Mouse (Mus musculus) forebrain, postnatal 0 days (tissue): Measurements from ENCODE around the gene Phf23. TPM values are rescaled to one million over a fixed set of nuclear protein-coding genes. Genes with fewer than 3 reads are reported as not detected.

Experiments used
- ATAC-seq: fragments of 200-750 bp; cut with Nextera tagmentation; 2 replicates; pipeline ENCODE4 v1.8.0; 2017; ENCODE audit warnings: mild to moderate bottlenecking, moderate library complexity
- DNase-seq: peaks from one replicate; pipeline ENCODE4 v3.0.0-alpha.2; 2015
- H3K27ac ChIP-seq: fragments of 300-500 bp; sonication (generic); 2 replicates; pipeline ENCODE4 v1.5.1; 2014; ENCODE audit warnings: low read depth, mild to moderate bottlenecking, antibody characterized with exemption, low read length, moderate library complexity, mixed read lengths
- H3K27me3 ChIP-seq: fragments of 300-500 bp; sonication (generic); 2 replicates; pipeline ENCODE4 v1.6.1; 2014; ENCODE audit warnings: mild to moderate bottlenecking, low read length, mixed read lengths; ENCODE audit not compliant: insufficient read depth
- H3K36me3 ChIP-seq: fragments of 300-500 bp; sonication (generic); 2 replicates; pipeline ENCODE4 v1.6.1; 2014; ENCODE audit warnings: mild to moderate bottlenecking, moderate library complexity; ENCODE audit not compliant: insufficient read depth
- H3K4me1 ChIP-seq: fragments of 300-500 bp; sonication (generic); 2 replicates; pipeline ENCODE4 v1.6.1; 2014; ENCODE audit warnings: antibody characterized with exemption; ENCODE audit not compliant: insufficient read depth
- H3K4me2 ChIP-seq: fragments of 300-500 bp; sonication (generic); 2 replicates; pipeline ENCODE4 v1.6.1; 2014; ENCODE audit warnings: low read depth, mild to moderate bottlenecking, moderate library complexity
- H3K4me3 ChIP-seq: fragments of 300-500 bp; sonication (generic); 2 replicates; pipeline ENCODE4 v1.5.1; 2014; ENCODE audit warnings: low read depth, low read length, mixed read lengths
- H3K9ac ChIP-seq: fragments of 300-500 bp; sonication (generic); 2 replicates; pipeline ENCODE4 v1.6.1; 2014; ENCODE audit warnings: mild to moderate bottlenecking
- H3K9me3 ChIP-seq: fragments of 300-500 bp; sonication (generic); 2 replicates; pipeline ENCODE4 v1.6.1; 2016; ENCODE audit warnings: low read length
- CTCF ChIP-seq: sonication (generic); IDR thresholded peaks from 2 replicates; pipeline ENCODE4 v1.5.1; 2016; ENCODE audit warnings: antibody characterized with exemption, control low read depth, low read depth
- WGBS: fragments of 180-500 bp; shearing (Covaris S2); extraction: QIAGEN DNeasy Blood & Tissue Kit; methylation state at CpG from one replicate; pipeline ENCODE4 v1.1.7; 2014; 5-methylcytosine and 5-hydroxymethylcytosine counted together
- polyA plus RNA-seq: library from polyadenylated mRNA; unstranded; fragments of >200 nt; fragmentation: Nextera tagmentation; extraction: Ambion mirVana; gene quantifications from 2 replicates; pipeline ENCODE4 v1.2.1, GENCODE M21; 2015
- total RNA-seq: library from RNA; depleted of rRNA; stranded (reverse); fragments of >200 nt; gene quantifications from 2 replicates; pipeline ENCODE4 v1.2.3, GENCODE M21; 2014

Gene Phf23
- total and polyA plus RNA-seq, 2 experiments from 2014 or later, result 47.6 to 49.7 TPM

DNA sequence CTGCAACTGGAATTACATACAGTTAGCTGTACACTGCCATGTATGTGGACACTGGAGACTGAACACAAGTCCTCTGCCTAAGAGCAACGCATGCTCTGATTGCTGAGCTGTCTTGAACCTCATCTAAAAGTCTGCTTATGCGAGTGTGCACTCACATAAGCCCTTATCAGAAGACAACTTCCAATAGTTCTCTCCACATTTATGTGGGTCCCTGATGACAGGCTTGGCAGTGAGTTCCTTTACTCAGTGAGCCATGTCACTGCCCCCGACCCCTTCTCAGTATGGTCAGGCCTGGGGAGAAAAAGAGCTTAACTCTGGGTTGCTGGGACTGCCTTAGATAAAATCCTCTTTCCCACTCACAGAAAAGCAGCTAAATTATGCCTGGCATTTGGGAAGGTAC is 21.1 kb downstream of the Phf23 start, which contains the start of gene Dlg4:
Gene Dlg4 (plus strand): TSS at position 274 of the 400 bp plus-strand sequence.
- no peaks in the 10 kb centered on the region for H3K27me3 ChIP-seq
- DNase-seq (no peak), ATAC-seq (no peak)
- TF ChIP-seq CTCF, result no peak
- peak within 1 kb of the TSS; percentile 80 for H3K4me2 ChIP-seq
- H3K9me3 ChIP-seq, result no peaks in the 10 kb centered on the region
- peak within 1 kb of the TSS; percentile 84 for H3K4me3 ChIP-seq
- peak within 1 kb of the TSS; percentile 88 for H3K9ac ChIP-seq
- H3K4me1 ChIP-seq, result peaks cover 26% of the 10 kb centered on the region
- 60% methylated on average over 3 of the region's 3 CpGs for WGBS
- H3K36me3 ChIP-seq, result peaks cover 18% of the 10 kb centered on the region
- H3K27ac ChIP-seq, result peak within 1 kb of the TSS; percentile 96

DNA sequence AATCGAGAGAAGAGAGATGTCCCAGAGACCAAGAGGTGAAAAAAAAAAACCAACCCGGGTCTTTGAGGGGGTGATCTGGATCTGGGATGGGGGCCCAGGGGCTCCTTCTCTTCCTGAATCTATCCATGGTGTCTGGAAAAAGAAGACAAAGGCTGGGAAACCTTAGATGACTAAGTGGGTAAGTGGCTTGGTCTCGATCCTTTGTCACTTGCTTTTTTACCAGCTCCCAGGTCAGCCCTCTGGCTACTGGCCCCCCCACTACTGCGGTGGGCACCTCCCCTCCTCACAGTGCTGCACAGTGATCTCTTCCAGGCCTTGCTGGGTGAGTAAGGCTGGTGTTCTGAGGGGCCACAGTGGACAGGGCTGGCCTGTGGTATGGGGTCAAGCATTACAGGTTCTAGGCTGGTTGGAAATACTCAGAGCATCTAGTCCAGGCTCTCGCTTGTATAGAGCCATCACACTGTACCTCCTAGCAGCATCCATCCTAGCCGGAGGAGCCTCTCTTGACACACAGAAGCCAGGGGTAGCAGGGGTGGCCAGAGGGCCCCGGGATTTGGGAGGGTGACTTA is 21.7 kb downstream of the Phf23 start:
- WGBS, result 22% methylated on average over 7 of the region's 7 CpGs
- Histone ChIP-seq H3K9ac (peak overlapping the region; percentile 88), H3K27ac (peak overlapping the region; percentile 96), H3K4me1 (peaks cover 31% of the 10 kb centered on the region), H3K27me3 (no peaks in the 10 kb centered on the region), H3K4me2 (peak overlapping the region; percentile 80), H3K9me3 (no peaks in the 10 kb centered on the region), H3K4me3 (peak overlapping the region; percentile 84), H3K36me3 (peaks cover 11% of the 10 kb centered on the region)
- no peak for ATAC-seq
- TF ChIP-seq CTCF, result no peak
- DNase-seq, result no peak

DNA sequence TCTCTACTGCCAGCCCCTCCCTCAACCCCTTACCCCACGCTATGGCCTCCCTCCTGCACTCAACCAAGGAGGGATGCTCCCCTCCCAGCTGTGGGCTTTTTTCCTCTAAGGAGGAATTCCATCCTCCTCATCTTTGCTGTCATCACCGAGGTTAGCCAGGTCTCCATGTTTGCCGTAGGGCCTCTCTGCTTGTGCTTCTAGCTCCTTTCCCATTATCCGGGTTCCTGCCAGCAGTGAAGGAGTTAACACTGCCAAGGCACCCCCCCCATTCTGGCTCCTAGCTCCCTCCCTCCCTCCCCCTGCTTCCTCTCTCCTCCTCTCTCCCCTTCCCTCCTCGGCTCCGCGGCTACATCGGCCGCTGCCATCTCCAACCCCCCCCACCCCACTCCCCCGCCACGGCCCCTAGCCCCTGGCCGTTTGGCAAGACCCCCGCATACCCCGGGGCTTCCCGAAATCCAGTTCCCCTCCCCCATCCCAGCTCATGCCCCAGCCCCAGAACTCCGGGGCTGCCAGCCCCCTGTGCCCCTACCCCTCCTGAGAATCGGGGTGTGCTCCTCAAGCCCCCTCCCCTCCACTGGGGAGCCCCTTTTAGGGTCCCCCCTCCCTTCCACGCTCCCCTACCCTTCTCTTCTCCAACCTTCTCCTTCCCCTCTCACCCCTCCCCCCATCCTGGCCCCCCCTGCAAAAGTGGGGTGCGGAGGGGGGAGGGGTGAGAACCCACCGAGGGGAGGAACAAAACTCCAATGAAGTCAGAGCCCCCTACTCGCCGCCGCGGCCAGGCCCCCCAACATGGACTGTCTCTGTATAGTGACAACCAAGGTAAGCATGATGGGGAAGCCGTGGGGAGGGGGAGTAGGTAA is 22.8 kb downstream of the Phf23 start:
- Histone ChIP-seq H3K4me2 (peak overlapping the region; percentile 80), H3K9ac (peak overlapping the region; percentile 88), H3K27me3 (no peaks in the 10 kb centered on the region), H3K4me3 (peak overlapping the region; percentile 84), H3K27ac (peak overlapping the region; percentile 96), H3K9me3 (no peaks in the 10 kb centered on the region), H3K4me1 (peaks cover 38% of the 10 kb centered on the region), H3K36me3 (peaks cover 2% of the 10 kb centered on the region; the same call in 1 of the 2 replicates)
- ATAC-seq (peak; percentile 2; the same call in 1 of the 2 replicates), DNase-seq (peak; percentile 91)
- 2% methylated on average over 23 of the region's 25 CpGs for WGBS
- TF ChIP-seq CTCF, result no peak

DNA sequence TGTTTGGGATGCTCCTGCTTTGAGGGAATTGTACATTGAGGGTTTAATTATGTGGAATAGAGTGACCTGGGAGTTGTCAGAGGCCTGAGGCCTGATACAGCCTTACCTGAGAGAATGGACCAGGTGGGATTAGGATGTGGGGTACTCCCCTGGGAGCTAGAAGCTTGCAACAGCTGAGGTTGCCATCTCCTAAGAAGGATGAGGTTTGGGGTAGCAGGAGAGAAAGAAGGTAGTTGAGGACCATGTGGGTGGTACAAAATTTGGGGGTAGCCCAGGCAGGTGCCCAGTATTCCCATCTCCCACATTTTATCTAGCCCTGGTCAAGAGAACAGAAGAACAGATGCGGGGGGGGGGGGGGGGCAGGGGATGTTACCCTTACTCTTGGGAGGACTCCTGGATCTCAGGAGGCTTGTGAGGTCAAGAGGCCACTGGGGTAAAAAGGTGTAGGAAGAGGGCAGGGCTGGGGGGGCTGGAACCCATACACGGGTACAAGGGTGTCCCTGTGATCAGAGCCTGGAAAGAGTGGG is 24.0 kb downstream of the Phf23 start:
- H3K4me1 ChIP-seq, result peaks cover 42% of the 10 kb centered on the region
- H3K4me2 ChIP-seq, result peak overlapping the region; percentile 80
- no peak for TF ChIP-seq CTCF
- H3K9me3 ChIP-seq, result no peaks in the 10 kb centered on the region
- ATAC-seq, result no peak
- H3K36me3 ChIP-seq, result no peaks in the 10 kb centered on the region
- peak overlapping the region; percentile 84 for H3K4me3 ChIP-seq
- DNase-seq, result no peak
- H3K27ac ChIP-seq, result peak overlapping the region; percentile 96
- peak overlapping the region; percentile 88 for H3K9ac ChIP-seq
- 17% methylated on average over 2 of the region's 2 CpGs for WGBS
- no peaks in the 10 kb centered on the region for H3K27me3 ChIP-seq

DNA sequence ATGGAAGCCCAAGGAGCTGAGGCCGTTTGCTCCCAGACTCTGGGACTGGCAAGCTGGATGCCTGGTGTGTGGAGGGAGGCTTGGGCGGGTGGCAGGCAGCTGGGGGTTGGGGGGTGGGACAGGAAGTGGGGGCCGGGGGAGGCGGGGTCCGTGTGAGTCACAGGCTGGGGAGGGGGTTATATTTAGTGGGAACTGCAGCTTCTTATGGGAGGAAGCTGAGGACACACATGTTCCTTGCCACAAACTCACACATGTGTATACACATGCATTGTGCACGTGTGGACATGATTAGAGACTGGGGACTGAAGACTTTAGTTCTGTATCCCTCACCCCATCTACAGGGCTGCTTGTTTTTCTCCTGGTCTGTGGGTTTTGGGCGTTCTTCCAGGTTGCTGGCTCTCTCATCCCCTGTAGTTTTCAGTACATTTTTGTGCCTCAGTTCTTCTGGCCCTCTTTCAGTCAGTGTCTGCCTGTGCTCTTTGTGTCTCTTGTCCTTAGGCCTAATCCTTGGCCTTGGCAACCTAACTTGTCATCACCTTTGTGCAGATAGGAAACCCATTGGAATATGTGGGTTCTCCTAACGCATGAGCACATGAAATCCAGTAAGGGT is 24.6 kb downstream of the Phf23 start:
- ATAC-seq (no peak), DNase-seq (no peak)
- H3K4me1 ChIP-seq, result peaks cover 39% of the 10 kb centered on the region
- no peak for TF ChIP-seq CTCF
- H3K36me3 ChIP-seq, result no peaks in the 10 kb centered on the region
- WGBS, result 7% methylated on average over 7 of the region's 8 CpGs
- no peaks in the 10 kb centered on the region for H3K9me3 ChIP-seq
- H3K9ac ChIP-seq, result peak overlapping the region; percentile 88
- no peaks in the 10 kb centered on the region for H3K27me3 ChIP-seq
- peak overlapping the region; percentile 84 for H3K4me3 ChIP-seq
- H3K27ac ChIP-seq, result peak overlapping the region; percentile 96
- peak overlapping the region; percentile 80 for H3K4me2 ChIP-seq

DNA sequence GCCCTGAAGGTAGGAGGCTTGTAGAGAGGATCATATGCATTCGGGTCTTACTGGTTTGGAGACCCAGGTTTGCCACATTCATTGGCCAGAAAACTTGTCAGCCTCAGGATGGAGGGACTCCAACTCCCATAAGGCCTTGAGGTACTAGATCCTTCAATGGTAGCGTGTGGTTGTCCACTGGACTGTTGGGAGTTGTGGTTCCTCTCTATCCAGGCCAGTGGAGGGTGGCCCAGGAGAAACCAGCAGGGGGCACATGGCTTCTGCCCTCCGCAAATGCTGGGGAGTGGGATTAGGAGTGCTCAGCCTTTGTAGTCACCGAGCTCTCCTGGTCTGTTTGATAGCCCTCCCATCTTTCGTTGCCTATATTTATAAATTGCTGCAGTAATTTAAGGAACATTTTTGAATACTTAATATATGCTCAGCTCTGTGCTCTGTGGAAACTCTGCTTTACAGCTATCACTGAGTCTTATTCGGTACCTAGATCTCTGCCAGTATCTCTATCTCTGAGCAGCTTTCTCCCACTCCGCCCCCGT is 25.2 kb downstream of the Phf23 start:
- ATAC-seq (peak; percentile 84), DNase-seq (peak; percentile 89)
- Histone ChIP-seq H3K36me3 (no peaks in the 10 kb centered on the region), H3K9me3 (no peaks in the 10 kb centered on the region), H3K9ac (peak overlapping the region; percentile 88), H3K4me3 (peak overlapping the region; percentile 84), H3K27ac (peak overlapping the region; percentile 96), H3K4me2 (peak overlapping the region; percentile 80), H3K27me3 (no peaks in the 10 kb centered on the region), H3K4me1 (peaks cover 39% of the 10 kb centered on the region)
- peak; percentile 71 for TF ChIP-seq CTCF
- 1% methylated on average over 8 of the region's 8 CpGs for WGBS
